Mouse (Mus musculus) spleen, adult 2 months (tissue): ENCODE measurements around the gene Erap1. TPM values are rescaled to one million over a fixed set of nuclear protein-coding genes. Genes with fewer than 3 reads are reported as not detected.

Experiments used
- DNase-seq, 2 experiments: peaks; one replicate each; pipeline versions ENCODE4 v3.0.0 to v3.0.0-alpha.2; 2012 to 2021; ENCODE audit warnings: low spot score in 2 of 2, low read depth in 1 of 2
- H3K27ac ChIP-seq: fragments of 200-500 bp; 2 replicates; pipeline ENCODE4 v1.5.1; 2012; ENCODE audit warnings: low read length, inconsistent platforms; ENCODE audit not compliant: insufficient read depth
- H3K27me3 ChIP-seq: fragments of 200-500 bp; 2 replicates; pipeline ENCODE4 v1.6.1; 2012; ENCODE audit warnings: mild to moderate bottlenecking, moderate library complexity, low read length, inconsistent platforms; ENCODE audit not compliant: control insufficient read depth, insufficient read depth
- H3K36me3 ChIP-seq: fragments of 200-500 bp; 2 replicates; pipeline ENCODE4 v1.6.1; 2012; ENCODE audit warnings: mild to moderate bottlenecking, low read length, inconsistent platforms; ENCODE audit not compliant: control insufficient read depth, insufficient read depth
- H3K4me1 ChIP-seq: fragments of 200-500 bp; 2 replicates; pipeline ENCODE4 v1.6.1; 2011; ENCODE audit warnings: inconsistent platforms; ENCODE audit not compliant: control insufficient read depth, insufficient read depth, insufficient read length
- H3K4me3 ChIP-seq: fragments of 200-500 bp; 2 replicates; pipeline ENCODE4 v1.5.1; 2011; ENCODE audit warnings: mild to moderate bottlenecking, inconsistent platforms; ENCODE audit not compliant: insufficient read depth, insufficient read length; ENCODE audit errors: extremely low read depth
- CTCF ChIP-seq: fragments of 200-500 bp; IDR thresholded peaks from 2 replicates; pipeline ENCODE4 v1.5.1; 2011; ENCODE audit warnings: mild to moderate bottlenecking, inconsistent platforms; ENCODE audit not compliant: insufficient read depth, insufficient read length, insufficient replicate concordance; ENCODE audit errors: extremely low read depth
- POLR2A ChIP-seq: fragments of 200-500 bp; IDR thresholded peaks from 2 replicates; pipeline ENCODE4 v1.6.1; 2011; ENCODE audit warnings: low read depth, low read length, inconsistent platforms
- WGBS: fragments of 180-500 bp; shearing (Covaris S2); methylation state at CpG from one replicate; pipeline ENCODE4 v1.1.7; 2018; 5-methylcytosine and 5-hydroxymethylcytosine counted together
- polyA plus RNA-seq: library from polyadenylated mRNA; depleted of rRNA; stranded (reverse); fragments of >200 nt; gene quantifications from 2 replicates; pipeline ENCODE4 v1.2.3, GENCODE M21; 2012; rRNA removed

The Erap1 gene
- polyA plus RNA-seq, 1 experiment = 8.5 TPM

- DNase-seq = no peak
- Histone ChIP-seq H3K27ac (no peak overlapping the region), H3K4me1 (no peaks in the 10 kb centered on the region), H3K4me3 (no peak overlapping the region), H3K36me3 (peaks cover 32% of the 10 kb centered on the region), H3K27me3 (no peaks in the 10 kb centered on the region)
- 78% methylated on average over 5 of the region's 5 CpGs for WGBS
- no peak for TF ChIP-seq POLR2A
- no peak for TF ChIP-seq CTCF
Measured at GRCm38 (mm10) chr13:74735834-74736233, 96.5 kb downstream of the Erap1 start.

- no peak overlapping the region for H3K4me3 ChIP-seq
- no peak for TF ChIP-seq CTCF
- no peak for TF ChIP-seq POLR2A
- peaks cover 32% of the 10 kb centered on the region for H3K36me3 ChIP-seq
- H3K27me3 ChIP-seq = no peaks in the 10 kb centered on the region
- 85% methylated on average over 2 of the region's 2 CpGs for WGBS
- no peaks in the 10 kb centered on the region for H3K4me1 ChIP-seq
- H3K27ac ChIP-seq = no peak overlapping the region
- no peak for DNase-seq
Measured at GRCm38 (mm10) chr13:74736396-74736795, 97.0 kb downstream of the Erap1 start.

Other genes with a start within 250 kb of the Erap1 start
- 0.06 and 0.08 TPM in 2 replicates for gene Zfp72, start 248.7 kb upstream of the Erap1 start, polyA plus RNA-seq
- gene Ftl1-ps1, start 239.9 kb upstream of the Erap1 start, polyA plus RNA-seq = 30.7 and 40.0 TPM in 2 replicates
- 0.40 and 0.55 TPM in 2 replicates for gene Zfp825, start 145.6 kb upstream of the Erap1 start, polyA plus RNA-seq
- gene Cast, start 169.2 kb downstream of the Erap1 start, polyA plus RNA-seq = 3.7 and 6.1 TPM in 2 replicates